Mouse (Mus musculus) hindbrain, embryonic 13.5 days (tissue): Measurements from ENCODE around the gene Cxcr1. TPM values are rescaled to one million over a fixed set of nuclear protein-coding genes. Genes with fewer than 3 reads are reported as not detected.
A peak's percentile ranks its signal among the peaks of the same experiment; 100 is the strongest.

Experiments
- ATAC-seq: fragments of 200-750 bp; cut with Nextera tagmentation; 2 replicates; pipeline ENCODE4 v1.8.0; 2017; ENCODE audit warnings: moderate TSS enrichment; ENCODE audit not compliant: low FRiP score
- H3K27ac ChIP-seq: fragments of 300-500 bp; sonication (generic); 2 replicates; pipeline ENCODE4 v1.5.1; 2015; ENCODE audit warnings: inconsistent platforms, mild to moderate bottlenecking, moderate library complexity
- H3K27me3 ChIP-seq: fragments of 300-500 bp; sonication (generic); 2 replicates; pipeline ENCODE4 v1.6.1; 2015; ENCODE audit warnings: mild to moderate bottlenecking, inconsistent platforms
- H3K36me3 ChIP-seq: fragments of 300-500 bp; sonication (generic); 2 replicates; pipeline ENCODE4 v1.6.1; 2015; ENCODE audit warnings: mild to moderate bottlenecking, inconsistent platforms
- H3K4me1 ChIP-seq: fragments of 300-500 bp; sonication (generic); replicated peaks from 2 replicates; pipeline ENCODE4 v1.6.1; 2015; ENCODE audit warnings: inconsistent platforms
- H3K4me2 ChIP-seq: fragments of 300-500 bp; sonication (generic); 2 replicates; pipeline ENCODE4 v1.6.1; 2015; ENCODE audit warnings: inconsistent platforms, mild to moderate bottlenecking, moderate library complexity
- H3K4me3 ChIP-seq: fragments of 300-500 bp; sonication (generic); 2 replicates; pipeline ENCODE4 v1.5.1; 2015; ENCODE audit warnings: mild to moderate bottlenecking, inconsistent platforms
- H3K9ac ChIP-seq: fragments of 300-500 bp; sonication (generic); 2 replicates; pipeline ENCODE4 v1.6.1; 2015; ENCODE audit warnings: mild to moderate bottlenecking, inconsistent platforms
- H3K9me3 ChIP-seq: fragments of 300-500 bp; sonication (generic); 2 replicates; pipeline ENCODE4 v1.6.1; 2016; ENCODE audit warnings: inconsistent platforms
- WGBS: fragments of 180-500 bp; shearing (Covaris S2); methylation state at CpG from one replicate; pipeline ENCODE4 v1.1.7; 2015; 5-methylcytosine and 5-hydroxymethylcytosine counted together
- microRNA counts: library from miRNA; unstranded; fragments of <30 nt; microRNA quantifications from one replicate; lab custom pipeline; 2016
- microRNA-seq: library from miRNA; unstranded; fragments of <30 nt; microRNA quantifications from one replicate; pipeline ENCODE4, GENCODE M21; 2016
- polyA plus RNA-seq: library from polyadenylated mRNA; unstranded; fragments of >200 nt; fragmentation: Nextera tagmentation; extraction: Ambion mirVana; gene quantifications from 2 replicates; pipeline ENCODE4 v1.2.1, GENCODE M21; 2015

Cxcr1 gene
- polyA plus RNA-seq, 1 experiment from 2014 or later = not detected

DNA sequence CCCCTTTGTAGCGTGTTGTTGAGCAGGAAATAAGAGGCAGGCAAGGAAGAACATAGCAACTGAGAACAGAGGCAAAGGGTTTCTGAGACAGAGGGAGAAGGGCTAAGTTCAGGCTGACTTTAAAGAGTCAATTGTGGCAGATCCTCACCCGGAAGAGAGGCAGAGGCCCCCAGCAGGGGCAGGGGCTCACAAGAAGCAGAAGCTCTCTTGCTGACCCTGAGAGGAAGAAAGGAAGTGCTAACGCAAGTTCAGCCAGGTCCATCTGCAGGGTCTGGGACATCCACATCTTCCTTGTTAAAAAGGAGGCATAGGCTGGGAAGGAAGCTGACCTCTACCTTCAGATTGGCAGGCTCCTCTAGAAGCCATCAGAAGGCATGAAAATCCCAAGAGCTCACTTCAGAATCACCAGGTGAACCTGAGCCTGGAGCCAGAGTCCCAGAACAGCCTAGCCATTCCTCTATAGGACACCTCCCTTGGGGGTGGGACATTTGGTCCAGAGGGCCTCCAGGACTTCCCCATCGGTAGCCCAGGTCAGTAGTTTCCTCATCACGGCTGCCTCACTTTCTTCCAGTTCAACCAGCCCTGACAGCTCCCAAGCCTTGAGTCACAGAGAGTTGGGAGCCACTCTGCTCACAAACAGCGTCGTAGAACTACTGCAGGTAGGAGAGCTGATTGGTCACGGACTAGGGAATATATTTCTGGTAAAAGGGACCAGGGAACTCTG lies 40.8 kb downstream of the Cxcr1 start, which contains the start of gene Cxcr2:
Gene Cxcr2 (plus strand): TSS at position 529 of the 724 bp plus-strand sequence.
- no peak for ATAC-seq
- H3K27ac ChIP-seq = no peak within 1 kb of the TSS
- WGBS = 84% methylated on average over 8 of the region's 8 CpGs
- H3K27me3 ChIP-seq = no peaks in the 10 kb centered on the region
- no peak within 1 kb of the TSS for H3K9ac ChIP-seq
- no peaks in the 10 kb centered on the region for H3K4me1 ChIP-seq
- no peak within 1 kb of the TSS for H3K4me3 ChIP-seq
- H3K4me2 ChIP-seq = no peak within 1 kb of the TSS
- H3K9me3 ChIP-seq = no peaks in the 10 kb centered on the region
- H3K36me3 ChIP-seq = no peaks in the 10 kb centered on the region

DNA sequence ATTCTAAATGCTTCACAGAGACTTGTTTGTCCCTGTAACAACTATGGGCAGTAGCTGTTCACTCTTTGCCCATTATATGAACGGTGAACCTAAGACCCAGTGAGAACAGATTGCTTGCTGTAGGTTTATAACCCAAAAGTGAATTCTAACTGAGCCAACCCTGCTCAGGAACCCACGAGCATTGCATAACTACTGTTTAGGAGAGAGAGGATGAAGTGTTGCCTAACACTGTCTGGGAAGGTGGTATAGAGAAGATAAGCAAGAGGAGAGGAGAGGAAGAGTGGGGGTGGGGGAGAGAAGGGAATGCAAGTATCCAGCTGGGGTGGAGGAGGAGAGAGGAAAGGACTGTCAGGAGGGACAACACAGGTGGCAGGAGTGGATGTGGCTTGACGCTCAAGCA lies 43.3 kb downstream of the Cxcr1 start:
- H3K27ac ChIP-seq = no peak overlapping the region
- no peak overlapping the region for H3K9ac ChIP-seq
- no peaks in the 10 kb centered on the region for H3K27me3 ChIP-seq
- no peaks in the 10 kb centered on the region for H3K4me1 ChIP-seq
- H3K9me3 ChIP-seq = no peaks in the 10 kb centered on the region
- no peak for ATAC-seq
- 89% methylated on average over 3 of the region's 3 CpGs for WGBS
- H3K36me3 ChIP-seq = no peaks in the 10 kb centered on the region
- no peak overlapping the region for H3K4me2 ChIP-seq
- H3K4me3 ChIP-seq = no peak overlapping the region

DNA sequence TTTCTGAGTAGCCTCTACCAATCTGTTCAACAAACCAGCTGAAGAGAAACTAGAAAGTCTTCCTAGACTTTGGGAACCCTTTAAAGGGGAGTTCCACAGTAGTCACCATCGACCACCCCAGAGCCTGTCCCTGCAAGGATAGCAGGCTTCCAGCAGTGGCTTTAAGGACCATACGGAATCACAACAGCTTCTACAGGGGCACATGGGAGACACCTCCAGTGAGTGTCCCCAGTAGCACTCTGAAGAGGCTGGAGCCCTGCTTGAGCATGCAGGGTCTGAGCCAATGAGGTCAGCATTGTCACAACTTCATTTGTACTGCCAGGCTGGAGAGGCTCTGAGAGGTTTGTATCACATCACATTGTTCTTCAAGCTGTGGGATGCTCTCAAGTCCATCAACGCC lies 44.3 kb downstream of the Cxcr1 start:
- H3K4me3 ChIP-seq = no peak overlapping the region
- H3K27me3 ChIP-seq = no peaks in the 10 kb centered on the region
- ATAC-seq = no peak
- H3K9ac ChIP-seq = no peak overlapping the region
- no peak overlapping the region for H3K4me2 ChIP-seq
- no peak overlapping the region for H3K27ac ChIP-seq
- no peaks in the 10 kb centered on the region for H3K9me3 ChIP-seq
- no peaks in the 10 kb centered on the region for H3K36me3 ChIP-seq
- no peaks in the 10 kb centered on the region for H3K4me1 ChIP-seq
- WGBS = 68% methylated on average over 3 of the region's 3 CpGs

DNA sequence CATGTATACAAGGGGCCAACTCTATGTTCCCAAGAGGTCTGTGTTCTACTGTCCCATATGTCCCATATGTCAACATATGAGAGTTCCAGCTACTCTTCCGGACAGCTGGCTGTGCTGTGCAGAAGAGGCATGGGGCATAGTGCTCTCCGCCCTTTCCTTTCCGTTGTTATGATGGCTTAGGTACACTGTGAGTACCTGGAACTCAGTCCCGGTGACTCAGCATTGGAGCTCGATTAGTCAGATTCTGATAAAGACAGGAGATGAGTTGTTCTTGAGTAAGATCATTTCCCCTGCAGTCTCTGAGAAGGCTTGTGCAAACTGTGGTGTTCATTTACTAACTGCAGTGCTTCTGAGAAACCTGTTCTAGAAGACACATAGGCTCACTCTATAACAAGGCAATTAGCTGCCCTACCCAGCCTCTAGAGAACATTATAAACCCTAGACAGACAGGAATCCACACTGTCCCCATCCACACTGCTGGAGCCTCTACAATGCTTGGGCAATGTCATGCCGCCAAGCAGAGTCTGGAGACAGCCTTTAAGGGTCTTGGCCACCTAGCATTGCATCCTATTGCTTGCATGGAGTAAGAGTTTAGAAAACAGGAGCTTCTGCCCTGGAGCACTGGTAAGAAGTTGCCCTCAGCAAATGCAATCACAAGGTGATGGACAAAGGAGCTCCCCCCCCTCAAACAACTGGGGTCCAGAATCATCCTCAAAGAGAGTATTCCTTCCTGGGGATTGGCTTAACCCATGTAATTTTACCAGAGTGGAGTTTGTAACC lies 45.1 kb downstream of the Cxcr1 start:
- WGBS = 92% methylated on average over 6 of the region's 6 CpGs
- Histone ChIP-seq H3K9ac (no peak overlapping the region), H3K36me3 (no peaks in the 10 kb centered on the region), H3K4me2 (no peak overlapping the region), H3K27ac (no peak overlapping the region), H3K9me3 (no peaks in the 10 kb centered on the region), H3K4me1 (no peaks in the 10 kb centered on the region), H3K27me3 (no peaks in the 10 kb centered on the region), H3K4me3 (no peak overlapping the region)
- ATAC-seq = no peak

MicroRNAs encoded within 50 kb of the gene (microRNA counts, 519-probe panel; counts per million panel counts)
- microRNA mmu-miR-1928 (lab: Ali Mortazavi, UCI) = 1,872 counts per million, percentile 10 among the panel's probes with 10 or more counts

Small RNAs within 50 kb of the gene (microRNA-seq; reads per million reads assigned to microRNA genes)
- gene Mir1928 = not detected

Other genes starting within 250 kb of the Cxcr1 start
- gene Tns1, start 70.2 kb downstream of the Cxcr1 start, polyA plus RNA-seq = 10.3 and 13.0 TPM in 2 replicates
- 0.57 and 0.60 TPM in 2 replicates for gene Rufy4, start 69.1 kb downstream of the Cxcr1 start, polyA plus RNA-seq
- gene Cxcr2, start 40.6 kb downstream of the Cxcr1 start, polyA plus RNA-seq = 0.10 and 0.17 TPM in 2 replicates
- gene Arpc2, start 41.5 kb upstream of the Cxcr1 start, polyA plus RNA-seq = 390 and 405 TPM in 2 replicates
- gene Gpbar1, start 83.9 kb upstream of the Cxcr1 start, polyA plus RNA-seq = 0.42 TPM in 1 of 2 replicates, not detected in the other
- 199 and 206 TPM in 2 replicates for gene Aamp, start 90.1 kb upstream of the Cxcr1 start, polyA plus RNA-seq
- 98.2 and 102 TPM in 2 replicates for gene Pnkd, start 90.3 kb upstream of the Cxcr1 start, polyA plus RNA-seq
- 7.8 and 8.6 TPM in 2 replicates for gene Tmbim1, start 111.0 kb upstream of the Cxcr1 start, polyA plus RNA-seq
- 0.80 and 1.6 TPM in 2 replicates for gene Catip, start 167.5 kb upstream of the Cxcr1 start, polyA plus RNA-seq
- gene Slc11a1, start 180.6 kb upstream of the Cxcr1 start, polyA plus RNA-seq = 2.4 and 2.5 TPM in 2 replicates
- 18.5 and 19.8 TPM in 2 replicates for gene Ctdsp1, start 196.9 kb upstream of the Cxcr1 start, polyA plus RNA-seq
- 0.16 and 0.18 TPM in 2 replicates for gene Vil1, start 214.7 kb upstream of the Cxcr1 start, polyA plus RNA-seq